Mouse (Mus musculus) ES-Bruce4 (cell line): ENCODE data around the gene Rps6ka5.

ENCODE experiments used
- CTCF ChIP-seq: IDR thresholded peaks from one replicate; pipeline ENCODE4 v1.8.1; 2011; ENCODE audit warnings: low read depth, low read length
- EP300 ChIP-seq: IDR thresholded peaks from 2 replicates; pipeline ENCODE4 v1.6.1; 2011; ENCODE audit warnings: low read depth, low read length; ENCODE audit not compliant: insufficient read depth
- POLR2A ChIP-seq: IDR thresholded peaks from one replicate; pipeline ENCODE4 v1.8.1; 2011; ENCODE audit warnings: low read length; ENCODE audit not compliant: insufficient read depth

DNA sequence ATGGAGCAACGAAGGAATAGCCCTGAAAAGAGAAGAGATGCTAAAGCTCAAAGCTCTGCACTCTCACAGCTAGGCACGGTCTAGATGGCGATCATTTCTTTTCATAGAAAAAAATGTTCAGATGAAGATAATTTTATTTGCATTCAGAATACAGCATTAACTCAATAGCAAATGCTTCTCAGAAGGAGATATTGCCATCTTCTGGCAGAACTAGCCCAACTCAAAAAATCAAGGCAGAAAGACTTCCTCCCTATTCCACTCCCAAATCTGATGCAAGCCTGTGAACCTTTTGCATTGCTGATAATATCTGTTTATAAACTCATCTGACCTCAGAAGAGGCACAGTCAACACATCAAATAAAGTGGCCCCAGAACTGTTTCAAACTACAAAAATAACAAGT is 151.0 kb downstream of the Rps6ka5 start:
- TF ChIP-seq POLR2A (no peak), CTCF (no peak), EP300 (no peak)
